18 mouse cellular contexts compared by ENCODE assay signal in genomic region chr2:160701603-160702002, GRCm38 (mm10). TPM values are rescaled to one million over a fixed set of nuclear protein-coding genes. Genes with fewer than 3 reads are reported as not detected.
A peak's percentile ranks its signal among the peaks of the same experiment; 100 is the strongest.
DNase-seq lines count a peak whose midpoint lies in the region; ATAC-seq lines count a peak whose summit lies in the region.
"Had no signal": no experiment of that assay in that cellular context is flagged by ENCODE, and none has a peak within 500 bp of the region (broad histone marks: within the 10 kb centered on the region; RNA-seq: fewer than 3 reads in every experiment).

No protein-coding gene starts in this region.

- ATAC-seq in erythroid progenitor cell, adult 5-6 weeks (replicated peaks; ENCODE audit: low FRiP score, poor library complexity, severe bottlenecking) = no peak
- ATAC-seq: forebrain, embryonic 14.5 days; hindbrain, postnatal 0 days; intestine, postnatal 0 days had no signal

- DNase-seq in thymus, postnatal 0 days (ENCODE audit: low spot score) = peak; percentile 57
- DNase-seq in thymus, adult 18-20 months = no peak
- DNase-seq in T-cell, adult 2 months (ENCODE audit: low spot score) = peak; percentile 34
- peak; percentile 57 for DNase-seq in naive thymus-derived CD4-positive, alpha-beta T cell, adult 2 months (ENCODE audit: low read depth)
- no peak for DNase-seq in B cell, adult 2 months
- DNase-seq in heart, postnatal 36 days = no peak
- DNase-seq: adrenal gland, adult 8-10 months; cerebellum, adult 2 months; cerebellum, postnatal 14 days; kidney, adult 9 months; kidney, postnatal 14 days; lung, postnatal 4 days; retina, postnatal 1 day; right cerebral cortex, postnatal 14 days had no signal

- intact Hi-C loops in heart, postnatal 36 days (cut with DNase I) = loop anchor here (2.0 to 5.0 kb wide), 3 partner anchors 55 to 99 kb away; no protein-coding TSS in a partner anchor

RNA-seq across cellular contexts. Expression of gene Plcg1, which starts 29.5 kb away (rescaled TPM):
- polyA plus RNA-seq in thymus, postnatal 0 days (2015; fragmentation: Nextera tagmentation; extraction: Ambion mirVana) = 39.5 and 49.3 TPM in 2 replicates
- 2.2 and 7.5 TPM in 2 replicates for total RNA-seq in erythroid progenitor cell, adult 5-6 weeks (2015; ENCODE audit: low replicate concordance)
- total RNA-seq in erythroid progenitor cell, adult 5-6 weeks (2017; ENCODE audit: low replicate concordance) = 3.0 and 11.6 TPM in 2 replicates
- 10 to 100 TPM; 56.7 to 73.1 TPM for total RNA-seq in heart, postnatal 36 days (2021)

RNA-seq across cellular contexts. Expression of gene Top1, which starts 55.9 kb away (rescaled TPM):
- 68.2 and 69.4 TPM in 2 replicates for polyA plus RNA-seq in thymus, postnatal 0 days (2015; fragmentation: Nextera tagmentation; extraction: Ambion mirVana)
- total RNA-seq in erythroid progenitor cell, adult 5-6 weeks (2015; ENCODE audit: low replicate concordance) = 104 and 114 TPM in 2 replicates
- total RNA-seq in erythroid progenitor cell, adult 5-6 weeks (2017; ENCODE audit: low replicate concordance) = 172 and 184 TPM in 2 replicates
- total RNA-seq in heart, postnatal 36 days (2021) = 10 to 100 TPM; 46.9 to 50.5 TPM

Comparison
In these comparisons a context has a peak if more than half of its experiments do, and no peak if none do; other contexts are left out.
1. DNase-seq: peak in thymus, postnatal 0 days (single experiment), T-cell, adult 2 months (single experiment) and naive thymus-derived CD4-positive, alpha-beta T cell, adult 2 months (single experiment); none in thymus, adult 18-20 months (0 of 2), B cell, adult 2 months (0 of 2) and heart, postnatal 36 days (0 of 2).
2. RNA of gene Plcg1, which starts 29.5 kb away (total RNA-seq): 56.7 to 73.1 TPM in heart, postnatal 36 days; 2.2 to 11.6 TPM in erythroid progenitor cell, adult 5-6 weeks; every median in the first group is over 4 times any median in the second.